Mouse (Mus musculus): ENCODE results near the gene Lst1. TPM values are rescaled to one million over a fixed set of nuclear protein-coding genes. Genes with fewer than 3 reads are reported as not detected.
"Not testable (repeated sequence)": the region's sequence is repeated elsewhere in the genome, so short reads cannot be mapped to it uniquely, and the experiment has no call there.

Lst1 gene
- polyA plus RNA-seq (2015; fragmentation: Nextera tagmentation; extraction: Ambion mirVana) = 4.7 and 5.9 TPM in 2 replicates

- H3K4me1 ChIP-seq (ENCODE audit: control insufficient read depth, insufficient read depth, low read length) = no peaks in the 10 kb centered on the region; the same call in 1 of the 2 replicates
- no peak within 1 kb of the TSS for H3K27ac ChIP-seq (ENCODE audit: low read length)
- H3K4me3 ChIP-seq (ENCODE audit: low read depth, low read length) = no peak within 1 kb of the TSS
- H3K9ac ChIP-seq (ENCODE audit: low read depth, low read length) = no peak within 1 kb of the TSS
- no peak within 1 kb of the TSS for H3K4me2 ChIP-seq (ENCODE audit: low read length)
- WGBS = 59% methylated on average over 7 of the region's 7 CpGs
- H3K36me3 ChIP-seq (ENCODE audit: control insufficient read depth, insufficient read depth, low read length) = no peaks in the 10 kb centered on the region
- ATAC-seq = no peak
- H3K27me3 ChIP-seq (ENCODE audit: control insufficient read depth, insufficient read depth, low read depth, low read length) = no peaks in the 10 kb centered on the region
- H3K9me3 ChIP-seq (replicated peaks; ENCODE audit: control insufficient read depth, low read length, poor library complexity, severe bottlenecking) = no peaks in the 10 kb centered on the region
Observed at GRCm38 (mm10) chr17:35187959-35188610, at the start of gene Lst1. Gene Lst1, minus strand, starts transcription at chr17:35188439.

DNA sequence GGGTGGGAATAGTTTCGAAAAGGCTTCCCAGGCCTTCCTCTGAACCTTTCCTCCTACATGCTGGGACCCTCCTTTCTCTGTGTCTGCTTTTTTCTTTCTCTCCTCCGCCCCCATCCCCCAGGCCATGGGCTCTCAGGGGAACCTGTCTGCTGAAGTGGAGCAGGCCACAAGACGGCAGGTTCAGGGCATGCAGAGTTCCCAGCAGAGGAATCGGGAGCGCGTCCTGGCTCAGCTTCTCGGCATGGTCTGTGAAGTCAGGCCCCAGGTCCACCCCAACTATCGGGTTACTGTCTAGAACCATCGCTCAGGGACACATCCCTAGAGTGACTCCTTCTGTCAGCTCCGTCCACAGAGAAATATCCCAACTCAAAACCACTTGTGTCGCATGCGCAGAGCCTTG lies 49.3 kb upstream of the Lst1 start:
- H3K9me3 ChIP-seq (replicated peaks; ENCODE audit: control insufficient read depth, low read length, poor library complexity, severe bottlenecking) = no peaks in the 10 kb centered on the region
- 86% methylated on average over 12 of the region's 12 CpGs for WGBS
- H3K4me3 ChIP-seq (ENCODE audit: low read depth, low read length) = peak overlapping the region; percentile 47
- H3K27me3 ChIP-seq (ENCODE audit: control insufficient read depth, insufficient read depth, low read depth, low read length) = no peaks in the 10 kb centered on the region
- H3K27ac ChIP-seq (ENCODE audit: low read length) = no peak overlapping the region
- no peak overlapping the region for H3K9ac ChIP-seq (ENCODE audit: low read depth, low read length)
- peaks cover 33% of the 10 kb centered on the region for H3K4me1 ChIP-seq (ENCODE audit: control insufficient read depth, insufficient read depth, low read length)
- peak overlapping the region; percentile 97 for H3K4me2 ChIP-seq (ENCODE audit: low read length)
- no peak for ATAC-seq
- H3K36me3 ChIP-seq (ENCODE audit: control insufficient read depth, insufficient read depth, low read length) = peaks cover under 1% of the 10 kb centered on the region; the same call in 1 of the 2 replicates

DNA sequence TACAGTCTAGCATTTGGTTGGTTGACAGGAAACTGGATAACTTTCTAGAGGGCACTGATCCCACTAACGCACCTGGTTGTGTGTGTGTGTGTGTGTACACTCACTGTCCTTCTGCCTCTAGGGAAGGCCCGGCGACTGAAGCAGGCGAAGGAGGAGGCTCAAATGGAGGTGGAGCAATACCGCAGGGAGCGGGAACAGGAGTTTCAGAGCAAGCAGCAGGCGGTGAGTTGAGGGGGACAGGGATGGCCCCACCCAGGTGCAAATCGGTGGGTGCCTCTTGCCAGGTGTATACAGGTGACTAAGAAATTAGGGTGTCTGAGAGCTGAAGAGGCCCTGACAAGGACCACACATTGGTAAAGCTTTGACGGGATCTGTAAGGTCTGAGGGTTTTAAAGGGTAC lies 48.8 kb upstream of the Lst1 start:
- Histone ChIP-seq H3K4me3 (ENCODE audit: low read depth, low read length) (peak overlapping the region; percentile 47), H3K27ac (ENCODE audit: low read length) (peak overlapping the region; percentile 95), H3K36me3 (ENCODE audit: control insufficient read depth, insufficient read depth, low read length) (peaks cover 3% of the 10 kb centered on the region; the same call in 1 of the 2 replicates), H3K9ac (ENCODE audit: low read depth, low read length) (peak overlapping the region; percentile 84), H3K9me3 (replicated peaks; ENCODE audit: control insufficient read depth, low read length, poor library complexity, severe bottlenecking) (no peaks in the 10 kb centered on the region), H3K4me1 (ENCODE audit: control insufficient read depth, insufficient read depth, low read length) (peaks cover 33% of the 10 kb centered on the region), H3K27me3 (ENCODE audit: control insufficient read depth, insufficient read depth, low read depth, low read length) (no peaks in the 10 kb centered on the region), H3K4me2 (ENCODE audit: low read length) (peak overlapping the region; percentile 97)
- ATAC-seq = no peak
- WGBS = 82% methylated on average over 9 of the region's 9 CpGs

DNA sequence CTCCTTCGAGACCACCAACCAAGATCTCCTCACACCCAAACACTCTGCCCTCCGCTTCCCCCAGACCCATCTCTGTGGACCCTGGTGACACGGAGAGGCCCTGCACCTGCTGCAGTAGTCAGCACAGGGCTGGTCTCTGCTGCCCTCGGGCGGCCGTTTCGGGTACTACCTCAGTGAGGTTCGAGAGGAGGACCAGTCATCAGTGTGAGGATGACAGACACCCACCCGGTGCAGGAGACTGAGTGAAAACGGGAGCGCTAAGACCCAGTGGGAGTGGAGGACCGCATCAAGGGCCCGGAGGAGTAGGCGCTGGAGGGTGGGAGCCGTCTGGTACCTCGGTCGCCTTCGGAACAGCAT lies 48.1 kb upstream of the Lst1 start:
- peak overlapping the region; percentile 84 for H3K9ac ChIP-seq (ENCODE audit: low read depth, low read length)
- WGBS = under 1% methylated on average over 18 of the region's 18 CpGs
- H3K27me3 ChIP-seq (ENCODE audit: control insufficient read depth, insufficient read depth, low read depth, low read length) = no peaks in the 10 kb centered on the region
- peak overlapping the region; percentile 95 for H3K27ac ChIP-seq (ENCODE audit: low read length)
- H3K4me1 ChIP-seq (ENCODE audit: control insufficient read depth, insufficient read depth, low read length) = peaks cover 33% of the 10 kb centered on the region
- peak; percentile 86 for ATAC-seq
- H3K4me3 ChIP-seq (ENCODE audit: low read depth, low read length) = peak overlapping the region; percentile 47
- peak overlapping the region; percentile 97 for H3K4me2 ChIP-seq (ENCODE audit: low read length)
- no peaks in the 10 kb centered on the region for H3K9me3 ChIP-seq (replicated peaks; ENCODE audit: control insufficient read depth, low read length, poor library complexity, severe bottlenecking)
- H3K36me3 ChIP-seq (ENCODE audit: control insufficient read depth, insufficient read depth, low read length) = peaks cover 3% of the 10 kb centered on the region

- ATAC-seq = peak; percentile 86
- H3K9me3 ChIP-seq (replicated peaks; ENCODE audit: control insufficient read depth, low read length, poor library complexity, severe bottlenecking) = no peaks in the 10 kb centered on the region
- peak within 1 kb of the TSS; percentile 47 for H3K4me3 ChIP-seq (ENCODE audit: low read depth, low read length)
- peaks cover 31% of the 10 kb centered on the region for H3K4me1 ChIP-seq (ENCODE audit: control insufficient read depth, insufficient read depth, low read length)
- no peaks in the 10 kb centered on the region for H3K27me3 ChIP-seq (ENCODE audit: control insufficient read depth, insufficient read depth, low read depth, low read length)
- peak within 1 kb of the TSS; percentile 97 for H3K4me2 ChIP-seq (ENCODE audit: low read length)
- H3K27ac ChIP-seq (ENCODE audit: low read length) = peak within 1 kb of the TSS; percentile 95
- peaks cover 3% of the 10 kb centered on the region for H3K36me3 ChIP-seq (ENCODE audit: control insufficient read depth, insufficient read depth, low read length)
- peak within 1 kb of the TSS; percentile 84 for H3K9ac ChIP-seq (ENCODE audit: low read depth, low read length)
- WGBS = under 1% methylated on average over 35 of the region's 35 CpGs
Observed at GRCm38 (mm10) chr17:35235614-35236389, 47.6 kb upstream of the Lst1 start, which contains the start of gene Nfkbil1. Gene Nfkbil1, minus strand, starts transcription at chr17:35235792.

GRCm38 (mm10) chr17:35234903-35235302 lies 46.7 kb upstream of the Lst1 start:
- Histone ChIP-seq H3K4me3 (ENCODE audit: low read depth, low read length) (peak overlapping the region; percentile 47), H3K4me2 (ENCODE audit: low read length) (peak overlapping the region; percentile 97), H3K4me1 (ENCODE audit: control insufficient read depth, insufficient read depth, low read length) (peaks cover 22% of the 10 kb centered on the region), H3K9me3 (replicated peaks; ENCODE audit: control insufficient read depth, low read length, poor library complexity, severe bottlenecking) (no peaks in the 10 kb centered on the region), H3K27ac (ENCODE audit: low read length) (peak overlapping the region; percentile 95), H3K9ac (ENCODE audit: low read depth, low read length) (peak overlapping the region; percentile 84), H3K27me3 (ENCODE audit: control insufficient read depth, insufficient read depth, low read depth, low read length) (no peaks in the 10 kb centered on the region), H3K36me3 (ENCODE audit: control insufficient read depth, insufficient read depth, low read length) (peaks cover 3% of the 10 kb centered on the region)
- no peak for ATAC-seq
- WGBS = 5% methylated on average over 30 of the region's 31 CpGs

DNA sequence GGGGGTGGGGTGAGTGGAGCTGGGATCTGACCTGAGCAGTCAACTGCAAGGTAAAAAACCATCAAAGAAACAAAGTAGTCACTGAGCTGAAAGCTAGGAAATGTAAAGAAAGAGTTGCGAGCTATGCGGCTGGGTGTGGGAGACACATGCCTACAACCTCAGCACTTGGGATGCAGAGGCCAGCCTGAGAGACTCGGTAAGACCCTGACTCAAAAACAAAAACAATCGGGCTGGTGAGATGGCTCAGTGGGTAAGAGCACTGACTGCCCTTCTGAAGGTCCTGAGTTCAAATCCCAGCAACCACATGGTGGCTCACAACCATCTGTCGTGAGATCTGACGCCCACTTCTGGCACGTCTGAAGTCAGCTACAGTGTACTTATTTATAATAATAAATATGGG lies 45.9 kb upstream of the Lst1 start:
- peaks cover 11% of the 10 kb centered on the region for H3K36me3 ChIP-seq (ENCODE audit: control insufficient read depth, insufficient read depth, low read length)
- not testable (repeated sequence) for H3K9me3 ChIP-seq (replicated peaks; ENCODE audit: control insufficient read depth, low read length, poor library complexity, severe bottlenecking); ATAC-seq; H3K4me3 ChIP-seq (ENCODE audit: low read depth, low read length); H3K27ac ChIP-seq (ENCODE audit: low read length); H3K9ac ChIP-seq (ENCODE audit: low read depth, low read length); H3K4me2 ChIP-seq (ENCODE audit: low read length); H3K27me3 ChIP-seq (ENCODE audit: control insufficient read depth, insufficient read depth, low read depth, low read length)
- peaks cover 22% of the 10 kb centered on the region for H3K4me1 ChIP-seq (ENCODE audit: control insufficient read depth, insufficient read depth, low read length)
- WGBS = 89% methylated on average over 7 of the region's 7 CpGs

DNA sequence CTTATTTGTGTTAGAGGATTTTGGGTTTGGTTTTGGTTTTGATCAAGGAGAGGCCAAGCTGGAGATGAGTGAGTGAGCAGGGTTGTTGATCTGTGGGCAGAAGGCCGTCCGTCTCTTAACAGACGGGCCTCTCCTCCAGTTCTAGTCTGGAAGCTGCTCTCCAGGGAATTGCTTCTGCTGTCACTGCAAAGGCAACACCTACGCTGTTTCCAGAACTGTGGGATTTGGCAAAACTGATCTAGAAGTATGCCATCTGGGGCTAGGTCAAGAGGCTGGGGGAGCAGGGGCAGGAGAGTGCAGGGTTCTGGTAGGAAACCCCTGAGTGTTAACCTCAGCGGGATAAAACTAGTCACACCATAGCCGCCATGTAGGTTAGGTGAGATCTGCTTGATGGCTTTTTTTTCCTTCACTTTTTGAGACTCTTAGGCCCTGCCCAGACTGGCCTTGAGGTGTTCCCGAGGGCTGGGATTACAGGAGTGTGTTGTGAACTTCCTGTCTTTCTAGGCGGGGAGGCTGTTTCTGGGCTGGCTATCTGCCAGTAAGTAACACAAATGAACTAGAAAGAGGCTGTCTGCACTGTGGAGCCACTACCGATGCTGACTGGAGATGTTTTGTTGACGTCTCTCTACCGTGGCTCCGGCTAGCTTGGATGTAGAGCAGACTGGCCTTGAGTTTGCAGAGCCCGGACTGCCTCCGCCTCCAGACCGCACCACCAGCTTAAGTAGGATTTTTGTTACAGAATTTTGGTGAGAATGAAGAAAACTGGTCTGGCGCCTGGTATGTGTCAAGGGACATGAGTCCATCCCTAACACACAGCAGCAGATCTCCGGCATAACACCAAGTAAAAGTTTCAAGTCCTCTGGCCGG lies 45.1 kb upstream of the Lst1 start, which contains the start of gene Atp6v1g2:
Atp6v1g2 (plus strand) TSS at position 547 of the 867 bp plus-strand sequence.
- 76% methylated on average over 18 of the region's 18 CpGs for WGBS
- Histone ChIP-seq H3K4me1 (ENCODE audit: control insufficient read depth, insufficient read depth, low read length) (peaks cover 22% of the 10 kb centered on the region), H3K27ac (ENCODE audit: low read length) (no peak within 1 kb of the TSS), H3K9me3 (replicated peaks; ENCODE audit: control insufficient read depth, low read length, poor library complexity, severe bottlenecking) (no peaks in the 10 kb centered on the region), H3K4me3 (ENCODE audit: low read depth, low read length) (no peak within 1 kb of the TSS), H3K27me3 (ENCODE audit: control insufficient read depth, insufficient read depth, low read depth, low read length) (no peaks in the 10 kb centered on the region), H3K4me2 (ENCODE audit: low read length) (peak within 1 kb of the TSS; percentile 97), H3K36me3 (ENCODE audit: control insufficient read depth, insufficient read depth, low read length) (peaks cover 11% of the 10 kb centered on the region), H3K9ac (ENCODE audit: low read depth, low read length) (no peak within 1 kb of the TSS)
- ATAC-seq = no peak

Data from midbrain, embryonic 16.5 days (tissue).